Mouse (Mus musculus): ENCODE results near the gene Ring1. TPM values are rescaled to one million over a fixed set of nuclear protein-coding genes. Genes with fewer than 3 reads are reported as not detected.

The Ring1 gene
- polyA plus RNA-seq (2012; rRNA removed): 15.5 and 29.9 TPM in 2 replicates

GRCm38 (mm10) chr17:34024317-34024821 lies at the start of gene Ring1:
Gene Ring1 (minus strand): TSS chr17:34024680.
- WGBS: under 1% methylated on average over 57 of the region's 58 CpGs
- peak within 1 kb of the TSS; percentile 45 for H3K27ac ChIP-seq (ENCODE audit: insufficient read depth, low read depth, low read length)

GRCm38 (mm10) chr17:34072091-34072490 lies 47.6 kb upstream of the Ring1 start:
- H3K4me1 ChIP-seq (ENCODE audit: control insufficient read depth, insufficient read depth, insufficient read length, low read length): no peaks in the 10 kb centered on the region
- H3K36me3 ChIP-seq (ENCODE audit: control insufficient read depth, insufficient read depth, low read length): no peaks in the 10 kb centered on the region
- TF ChIP-seq POLR2A (IDR thresholded peaks at IDR 0.05; ENCODE audit: low read depth, low read length): no peak
- TF ChIP-seq CTCF (IDR thresholded peaks at IDR 0.05; ENCODE audit: extremely low read depth, insufficient read length, insufficient replicate concordance, low read depth, low read length): no peak
- peaks cover 2% of the 10 kb centered on the region for H3K27me3 ChIP-seq (ENCODE audit: control insufficient read depth, insufficient read depth, low read length)
- no peak overlapping the region for H3K4me3 ChIP-seq (ENCODE audit: low read depth, low read length)
- 59% methylated on average over 5 of the region's 5 CpGs for WGBS
- H3K27ac ChIP-seq (ENCODE audit: insufficient read depth, low read depth, low read length): no peak overlapping the region

More at GRCm38 (mm10) chr17:34024317-34024821, at the start of gene Ring1:
- Histone ChIP-seq H3K4me3 (ENCODE audit: low read depth, low read length) (peak within 1 kb of the TSS; percentile 76), H3K36me3 (ENCODE audit: control insufficient read depth, insufficient read depth, low read length) (peaks cover 27% of the 10 kb centered on the region), H3K27me3 (ENCODE audit: control insufficient read depth, insufficient read depth, low read length) (no peaks in the 10 kb centered on the region), H3K4me1 (ENCODE audit: control insufficient read depth, insufficient read depth, insufficient read length, low read length) (peaks cover 12% of the 10 kb centered on the region)
- TF ChIP-seq CTCF (IDR thresholded peaks at IDR 0.05; ENCODE audit: extremely low read depth, insufficient read length, insufficient replicate concordance, low read depth, low read length): no peak
- peak; percentile 73 for TF ChIP-seq POLR2A (IDR thresholded peaks at IDR 0.05; ENCODE audit: low read depth, low read length)

GRCm38 (mm10) chr17:34068864-34069263 lies 44.4 kb upstream of the Ring1 start:
- no peak for TF ChIP-seq CTCF (IDR thresholded peaks at IDR 0.05; ENCODE audit: extremely low read depth, insufficient read length, insufficient replicate concordance, low read depth, low read length)
- no peak for TF ChIP-seq POLR2A (IDR thresholded peaks at IDR 0.05; ENCODE audit: low read depth, low read length)
- 35% methylated on average over 3 of the region's 3 CpGs for WGBS

GRCm38 (mm10) chr17:34057224-34057623 lies 32.7 kb upstream of the Ring1 start:
- WGBS: 75% methylated on average over 7 of the region's 7 CpGs
- Histone ChIP-seq H3K27ac (ENCODE audit: insufficient read depth, low read depth, low read length) (no peak overlapping the region), H3K27me3 (ENCODE audit: control insufficient read depth, insufficient read depth, low read length) (no peaks in the 10 kb centered on the region), H3K36me3 (ENCODE audit: control insufficient read depth, insufficient read depth, low read length) (no peaks in the 10 kb centered on the region), H3K4me3 (ENCODE audit: low read depth, low read length) (no peak overlapping the region), H3K4me1 (ENCODE audit: control insufficient read depth, insufficient read depth, insufficient read length, low read length) (no peaks in the 10 kb centered on the region)
- TF ChIP-seq POLR2A (IDR thresholded peaks at IDR 0.05; ENCODE audit: low read depth, low read length) (no peak), CTCF (IDR thresholded peaks at IDR 0.05; ENCODE audit: extremely low read depth, insufficient read length, insufficient replicate concordance, low read depth, low read length) (no peak)

More at GRCm38 (mm10) chr17:34068864-34069263, 44.4 kb upstream of the Ring1 start:
- Histone ChIP-seq H3K27ac (ENCODE audit: insufficient read depth, low read depth, low read length) (no peak overlapping the region), H3K4me3 (ENCODE audit: low read depth, low read length) (no peak overlapping the region), H3K36me3 (ENCODE audit: control insufficient read depth, insufficient read depth, low read length) (no peaks in the 10 kb centered on the region), H3K27me3 (ENCODE audit: control insufficient read depth, insufficient read depth, low read length) (no peaks in the 10 kb centered on the region), H3K4me1 (ENCODE audit: control insufficient read depth, insufficient read depth, insufficient read length, low read length) (no peaks in the 10 kb centered on the region)

GRCm38 (mm10) chr17:34047404-34048050 lies 23.0 kb upstream of the Ring1 start:
- no peak overlapping the region for H3K4me3 ChIP-seq (ENCODE audit: low read depth, low read length)
- H3K27me3 ChIP-seq (ENCODE audit: control insufficient read depth, insufficient read depth, low read length): no peaks in the 10 kb centered on the region
- WGBS: 85% methylated on average over 5 of the region's 5 CpGs
- TF ChIP-seq POLR2A (IDR thresholded peaks at IDR 0.05; ENCODE audit: low read depth, low read length): no peak
- TF ChIP-seq CTCF (IDR thresholded peaks at IDR 0.05; ENCODE audit: extremely low read depth, insufficient read length, insufficient replicate concordance, low read depth, low read length): no peak
- H3K27ac ChIP-seq (ENCODE audit: insufficient read depth, low read depth, low read length): no peak overlapping the region
- H3K36me3 ChIP-seq (ENCODE audit: control insufficient read depth, insufficient read depth, low read length): no peaks in the 10 kb centered on the region
- no peaks in the 10 kb centered on the region for H3K4me1 ChIP-seq (ENCODE audit: control insufficient read depth, insufficient read depth, insufficient read length, low read length)

GRCm38 (mm10) chr17:34045941-34046340 lies 21.5 kb upstream of the Ring1 start:
- Histone ChIP-seq H3K4me3 (ENCODE audit: low read depth, low read length) (no peak overlapping the region), H3K4me1 (ENCODE audit: control insufficient read depth, insufficient read depth, insufficient read length, low read length) (no peaks in the 10 kb centered on the region), H3K27me3 (ENCODE audit: control insufficient read depth, insufficient read depth, low read length) (no peaks in the 10 kb centered on the region), H3K27ac (ENCODE audit: insufficient read depth, low read depth, low read length) (no peak overlapping the region), H3K36me3 (ENCODE audit: control insufficient read depth, insufficient read depth, low read length) (no peaks in the 10 kb centered on the region)
- WGBS: 78% methylated on average over 14 of the region's 14 CpGs
- TF ChIP-seq POLR2A (IDR thresholded peaks at IDR 0.05; ENCODE audit: low read depth, low read length): no peak
- TF ChIP-seq CTCF (IDR thresholded peaks at IDR 0.05; ENCODE audit: extremely low read depth, insufficient read length, insufficient replicate concordance, low read depth, low read length): no peak

- no peak for TF ChIP-seq CTCF (IDR thresholded peaks at IDR 0.05; ENCODE audit: extremely low read depth, insufficient read length, insufficient replicate concordance, low read depth, low read length)
- no peak for TF ChIP-seq POLR2A (IDR thresholded peaks at IDR 0.05; ENCODE audit: low read depth, low read length)
- Histone ChIP-seq H3K4me1 (ENCODE audit: control insufficient read depth, insufficient read depth, insufficient read length, low read length) (peaks cover 10% of the 10 kb centered on the region), H3K36me3 (ENCODE audit: control insufficient read depth, insufficient read depth, low read length) (peaks cover 25% of the 10 kb centered on the region), H3K27ac (ENCODE audit: insufficient read depth, low read depth, low read length) (no peak overlapping the region), H3K4me3 (ENCODE audit: low read depth, low read length) (no peak overlapping the region), H3K27me3 (ENCODE audit: control insufficient read depth, insufficient read depth, low read length) (peaks cover 11% of the 10 kb centered on the region)
- WGBS: 15% methylated on average over 17 of the region's 17 CpGs
Measured at GRCm38 (mm10) chr17:34039562-34040450, 15.3 kb upstream of the Ring1 start.

Data from small intestine, adult 2 months (tissue).